Mouse (Mus musculus) ES-Bruce4 (cell line): Measurements from ENCODE around the gene Plcb4.

Source experiments
- CTCF ChIP-seq: IDR thresholded peaks from one replicate; pipeline ENCODE4 v1.8.1; 2011; ENCODE audit warnings: low read depth, low read length
- EP300 ChIP-seq: IDR thresholded peaks from 2 replicates; pipeline ENCODE4 v1.6.1; 2011; ENCODE audit warnings: low read depth, low read length; ENCODE audit not compliant: insufficient read depth

- TF ChIP-seq EP300 (no peak), CTCF (no peak)
These were observed 49.6 kb downstream of the Plcb4 start for GRCm38 (mm10) chr2:135708386-135708785.
